Mouse (Mus musculus) heart, embryonic 14.5 days (tissue): Measurements from ENCODE around the gene Bbs9. TPM values are rescaled to one million over a fixed set of nuclear protein-coding genes. Genes with fewer than 3 reads are reported as not detected.

Experiments
- ATAC-seq: fragments of 200-750 bp; cut with Nextera tagmentation; 2 replicates; pipeline ENCODE4 v1.8.0; 2017; ENCODE audit warnings: low read depth, moderate TSS enrichment; ENCODE audit not compliant: insufficient number of reproducible peaks, insufficient read depth, low FRiP score
- H3K27ac ChIP-seq, 2 experiments: fragments of 200-500 bp in 1 of 2; fragments of 300-500 bp in 1 of 2; sonication (generic) in 1 of 2; replicated peaks in 1 of 2; 2 replicates each; pipeline ENCODE4 v1.5.1; 2012 to 2014; ENCODE audit warnings: low read depth in 2 of 2, low read length in 2 of 2, control low read depth in 1 of 2, mild to moderate bottlenecking in 1 of 2, mixed read lengths in 1 of 2; ENCODE audit not compliant: control insufficient read depth in 1 of 2, insufficient read depth in 1 of 2
- H3K27me3 ChIP-seq: fragments of 300-500 bp; sonication (generic); 2 replicates; pipeline ENCODE4 v1.6.1; 2014; ENCODE audit warnings: mild to moderate bottlenecking, low read length, control low read depth; ENCODE audit not compliant: control insufficient read depth, insufficient read depth
- H3K36me3 ChIP-seq: fragments of 300-500 bp; sonication (generic); 2 replicates; pipeline ENCODE4 v1.6.1; 2014; ENCODE audit warnings: mild to moderate bottlenecking, control low read depth, low read length, mixed read lengths; ENCODE audit not compliant: control insufficient read depth, insufficient read depth
- H3K4me1 ChIP-seq, 2 experiments: fragments of 200-500 bp in 1 of 2; fragments of 300-500 bp in 1 of 2; sonication (generic) in 1 of 2; 2 replicates each; pipeline ENCODE4 v1.6.1; 2012 to 2014; ENCODE audit warnings: low read length in 2 of 2, control low read depth in 1 of 2, mixed read lengths in 1 of 2; ENCODE audit not compliant: control insufficient read depth in 2 of 2, insufficient read depth in 2 of 2
- H3K4me2 ChIP-seq: fragments of 300-500 bp; sonication (generic); 2 replicates; pipeline ENCODE4 v1.6.1; 2014; ENCODE audit warnings: mild to moderate bottlenecking, low read length
- H3K4me3 ChIP-seq, 2 experiments: fragments of 200-500 bp in 1 of 2; fragments of 300-500 bp in 1 of 2; sonication (generic) in 1 of 2; 2 replicates each; pipeline ENCODE4 v1.5.1; 2012 to 2014; ENCODE audit warnings: low read length in 2 of 2, mild to moderate bottlenecking in 2 of 2, control low read depth in 1 of 2, low read depth in 1 of 2, moderate library complexity in 1 of 2; ENCODE audit not compliant: control insufficient read depth in 1 of 2, insufficient read depth in 1 of 2
- H3K9ac ChIP-seq: fragments of 300-500 bp; sonication (generic); 2 replicates; pipeline ENCODE4 v1.6.1; 2014; ENCODE audit warnings: mild to moderate bottlenecking, low read length
- H3K9me3 ChIP-seq: fragments of 300-500 bp; sonication (generic); 2 replicates; pipeline ENCODE4 v1.6.1; 2016; ENCODE audit warnings: low read length, control low read depth; ENCODE audit not compliant: control insufficient read depth
- WGBS: fragments of 180-500 bp; shearing (Covaris S2); extraction: QIAGEN DNeasy Blood & Tissue Kit; methylation state at CpG from one replicate; pipeline ENCODE4 v1.1.7; 2014; 5-methylcytosine and 5-hydroxymethylcytosine counted together
- polyA plus RNA-seq: library from polyadenylated mRNA; unstranded; fragments of >200 nt; fragmentation: Nextera tagmentation; extraction: Ambion mirVana; gene quantifications from 2 replicates; pipeline ENCODE4 v1.2.1, GENCODE M21; 2014

Bbs9 gene
- polyA plus RNA-seq, 1 experiment from 2014 or later, result 11.6 TPM

DNA sequence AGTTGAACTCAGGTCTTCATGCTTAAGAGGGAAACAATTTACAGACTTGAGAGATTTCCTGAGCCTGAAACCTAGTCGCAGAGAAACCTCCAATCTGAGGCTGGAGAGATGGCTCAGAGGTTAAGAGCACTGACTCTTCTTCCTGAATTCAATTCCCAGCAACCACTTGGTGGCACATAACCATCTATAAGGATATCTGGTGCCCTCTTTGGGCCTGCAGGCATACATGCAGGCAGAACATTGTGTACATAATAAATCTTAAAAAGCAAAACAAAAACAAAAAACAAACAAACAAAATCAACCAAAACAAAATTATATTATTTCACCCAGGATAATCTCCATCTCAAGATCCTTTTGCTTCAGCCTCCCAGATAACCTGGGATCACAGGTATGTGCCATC is 36.7 kb upstream of the Bbs9 start:
- Histone ChIP-seq H3K27me3 (no peaks in the 10 kb centered on the region), H3K9me3 (no peaks in the 10 kb centered on the region), H3K4me2 (no peak overlapping the region), H3K27ac (no peak overlapping the region), H3K4me3 (no peak overlapping the region), H3K4me1 (no peaks in the 10 kb centered on the region), H3K9ac (no peak overlapping the region), H3K36me3 (no peaks in the 10 kb centered on the region)
- 65% methylated on average over 1 of the region's 1 CpGs for WGBS
- no peak for ATAC-seq

DNA sequence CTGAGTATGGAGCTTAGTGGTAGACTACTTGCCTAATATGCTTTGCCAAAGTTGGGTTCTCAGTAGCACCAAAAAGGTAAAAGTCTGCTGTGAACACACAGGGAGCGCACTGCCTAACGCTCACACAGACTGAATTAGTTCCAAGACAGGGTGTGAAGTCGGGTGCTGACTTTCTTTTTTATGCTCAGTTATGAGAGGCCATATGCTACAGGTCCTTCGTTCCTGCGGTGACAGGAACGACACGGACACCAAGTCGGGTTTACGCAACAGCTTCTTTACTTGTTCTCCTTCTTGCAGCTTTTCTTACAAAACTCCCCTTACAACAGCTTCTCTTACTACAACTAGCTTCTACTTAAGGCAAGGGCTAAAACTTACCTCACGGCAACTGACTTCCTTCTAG is 32.4 kb upstream of the Bbs9 start:
- H3K27me3 ChIP-seq, result no peaks in the 10 kb centered on the region
- ATAC-seq, result no peak

DNA sequence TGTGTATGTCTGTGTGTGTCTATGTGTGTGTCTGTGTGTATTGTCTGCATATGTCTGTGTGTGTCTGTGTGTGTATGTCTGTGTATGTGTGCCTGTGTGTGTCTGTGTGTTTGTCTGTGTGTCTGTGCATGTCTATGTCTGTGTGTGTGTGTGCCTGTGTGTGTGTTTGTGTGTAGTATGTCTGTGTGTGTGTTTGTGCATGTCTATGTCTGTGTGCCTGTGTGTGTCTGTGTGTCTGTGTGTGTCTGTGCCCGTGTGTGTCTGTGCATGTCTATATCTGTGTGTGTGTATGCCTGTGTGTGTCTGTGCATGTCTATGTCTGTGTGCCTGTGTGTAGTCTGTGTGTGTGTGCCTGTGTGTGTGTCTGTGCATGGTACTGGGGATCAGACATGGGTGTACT is 30.4 kb upstream of the Bbs9 start:
- Histone ChIP-seq H3K36me3 (peaks cover 38% of the 10 kb centered on the region), H3K27me3 (no peaks in the 10 kb centered on the region), H3K4me3 (no peak overlapping the region), H3K9ac (no peak overlapping the region), H3K9me3 (no peaks in the 10 kb centered on the region), H3K27ac (no peak overlapping the region), H3K4me2 (no peak overlapping the region), H3K4me1 (no peaks in the 10 kb centered on the region)
- no peak for ATAC-seq
- WGBS, result 81% methylated on average over 1 of the region's 1 CpGs

More for the DNA sequence above, 32.4 kb upstream of the Bbs9 start:
- H3K4me1 ChIP-seq, result no peaks in the 10 kb centered on the region
- no peaks in the 10 kb centered on the region for H3K9me3 ChIP-seq
- H3K4me2 ChIP-seq, result no peak overlapping the region
- no peak overlapping the region for H3K27ac ChIP-seq
- H3K4me3 ChIP-seq, result no peak overlapping the region
- H3K36me3 ChIP-seq, result peaks cover 19% of the 10 kb centered on the region
- 87% methylated on average over 10 of the region's 10 CpGs for WGBS
- H3K9ac ChIP-seq, result no peak overlapping the region

DNA sequence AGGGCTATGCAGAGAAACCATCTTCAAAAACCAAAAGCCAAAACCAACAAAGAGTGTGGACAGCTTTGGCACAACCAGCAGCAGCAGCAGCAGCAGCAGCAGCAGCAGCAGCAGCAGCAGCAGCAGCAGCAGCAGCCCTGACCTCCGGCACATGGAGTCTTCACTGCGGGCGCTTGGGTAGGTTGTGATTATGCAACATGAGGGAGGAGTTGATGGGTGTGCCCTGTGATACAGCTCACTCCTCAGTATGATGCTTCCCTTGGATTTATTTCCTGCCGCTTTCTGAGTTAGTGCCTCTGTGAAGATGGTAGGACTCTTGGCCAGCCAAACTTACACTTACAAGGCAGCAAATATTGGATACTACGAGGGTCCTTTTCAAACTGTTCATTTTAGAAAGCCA is 28.3 kb upstream of the Bbs9 start:
- Histone ChIP-seq H3K4me2 (no peak overlapping the region), H3K27me3 (no peaks in the 10 kb centered on the region), H3K4me3 (no peak overlapping the region), H3K27ac (no peak overlapping the region), H3K36me3 (peaks cover 59% of the 10 kb centered on the region), H3K9me3 (no peaks in the 10 kb centered on the region), H3K4me1 (no peaks in the 10 kb centered on the region), H3K9ac (no peak overlapping the region)
- WGBS, result 92% methylated on average over 5 of the region's 5 CpGs
- no peak for ATAC-seq

DNA sequence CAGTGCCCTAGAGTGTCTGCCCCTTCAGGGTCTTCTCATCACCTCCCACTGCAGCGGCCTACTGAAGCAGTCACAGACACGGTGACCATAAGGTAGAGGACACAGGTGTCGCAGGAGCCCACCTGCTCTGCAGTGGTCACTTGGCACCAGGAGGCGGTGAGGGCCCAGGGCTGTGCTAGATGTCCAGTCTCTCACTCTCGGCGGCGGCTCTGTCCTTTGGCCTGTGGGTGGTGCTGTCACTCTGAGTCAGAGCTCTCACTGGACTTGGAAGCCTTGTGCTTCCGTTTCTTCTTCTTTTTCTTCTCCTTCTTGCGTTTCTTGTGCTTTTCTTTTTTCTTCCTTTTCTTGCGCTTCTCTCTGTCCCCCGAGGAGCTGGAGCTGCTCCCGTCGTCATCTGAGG is 27.1 kb upstream of the Bbs9 start:
- Histone ChIP-seq H3K4me2 (no peak overlapping the region), H3K4me3 (no peak overlapping the region), H3K9ac (no peak overlapping the region), H3K9me3 (no peaks in the 10 kb centered on the region), H3K27ac (no peak overlapping the region), H3K27me3 (no peaks in the 10 kb centered on the region), H3K4me1 (no peaks in the 10 kb centered on the region), H3K36me3 (peaks cover 71% of the 10 kb centered on the region)
- no peak for ATAC-seq
- WGBS, result 84% methylated on average over 13 of the region's 13 CpGs

DNA sequence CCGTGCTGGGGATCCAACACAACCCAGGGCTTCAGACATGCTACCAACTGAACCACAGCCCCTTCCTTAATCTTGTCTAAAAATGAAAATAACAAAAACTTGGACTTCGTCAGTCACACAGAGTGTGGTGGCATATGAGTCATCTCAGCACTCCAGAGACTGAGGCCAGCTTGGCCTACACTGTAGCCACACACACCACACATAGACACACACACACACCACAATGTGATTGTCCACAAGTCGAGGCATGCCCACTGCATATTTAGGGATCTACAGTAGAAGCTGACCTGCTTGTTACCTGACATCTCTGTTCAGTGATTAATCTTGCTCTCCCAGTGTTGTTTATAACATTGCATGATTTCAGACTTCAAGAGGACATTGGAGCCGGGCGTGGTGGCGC is 26.3 kb upstream of the Bbs9 start:
- no peak overlapping the region for H3K4me2 ChIP-seq
- H3K36me3 ChIP-seq, result peaks cover 79% of the 10 kb centered on the region
- no peak for ATAC-seq
- H3K27me3 ChIP-seq, result no peaks in the 10 kb centered on the region
- no peak overlapping the region for H3K4me3 ChIP-seq
- H3K4me1 ChIP-seq, result no peaks in the 10 kb centered on the region
- H3K27ac ChIP-seq, result no peak overlapping the region
- no peak overlapping the region for H3K9ac ChIP-seq
- WGBS, result 87% methylated on average over 6 of the region's 6 CpGs
- no peaks in the 10 kb centered on the region for H3K9me3 ChIP-seq

DNA sequence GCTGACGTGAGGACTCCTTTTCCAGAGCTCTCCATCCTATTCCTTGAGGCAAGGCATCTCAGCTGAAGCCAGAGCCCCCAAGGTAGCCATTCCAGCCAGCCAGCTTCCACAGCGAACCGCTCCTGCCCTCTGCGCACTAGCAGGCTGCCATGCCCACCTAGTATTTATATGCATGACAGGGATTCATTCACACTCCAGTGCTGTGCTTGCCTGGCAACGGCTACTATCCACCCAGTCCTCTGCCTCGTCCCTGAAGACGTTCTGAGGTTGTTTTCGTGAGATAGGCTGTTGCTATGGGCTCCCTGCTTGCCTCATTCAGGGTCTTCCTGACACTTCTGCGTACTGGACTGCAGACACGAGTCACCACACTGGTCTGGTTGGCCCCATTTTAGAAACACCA is 22.8 kb upstream of the Bbs9 start:
- WGBS, result 76% methylated on average over 10 of the region's 10 CpGs
- Histone ChIP-seq H3K27ac (no peak overlapping the region), H3K9ac (no peak overlapping the region), H3K4me3 (no peak overlapping the region), H3K4me2 (no peak overlapping the region), H3K9me3 (no peaks in the 10 kb centered on the region), H3K4me1 (no peaks in the 10 kb centered on the region), H3K27me3 (no peaks in the 10 kb centered on the region), H3K36me3 (peaks cover 99% of the 10 kb centered on the region)
- ATAC-seq, result no peak

DNA sequence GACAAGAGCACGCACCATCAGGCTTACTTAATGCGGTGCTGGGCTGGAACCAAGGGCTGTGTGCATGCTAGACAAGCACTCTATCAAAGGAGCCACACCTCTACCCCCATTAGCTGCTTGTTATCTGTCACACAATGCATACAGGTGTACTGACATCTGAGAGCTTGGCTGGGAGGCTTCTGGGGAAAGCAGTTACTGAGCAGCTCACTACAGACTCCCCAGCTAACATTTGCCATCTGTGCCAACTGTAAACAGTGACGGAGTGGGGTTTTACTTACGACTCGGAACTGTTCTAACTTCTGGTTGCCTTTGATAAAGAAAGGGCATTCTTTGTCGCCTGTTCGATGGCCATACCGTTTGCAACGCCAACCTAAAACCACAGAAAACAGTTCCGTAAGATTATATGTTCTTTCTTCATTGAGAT is 22.0 kb upstream of the Bbs9 start:
- Histone ChIP-seq H3K27me3 (no peaks in the 10 kb centered on the region), H3K4me2 (no peak overlapping the region), H3K36me3 (peaks cover 94% of the 10 kb centered on the region), H3K9me3 (no peaks in the 10 kb centered on the region), H3K27ac (no peak overlapping the region), H3K9ac (no peak overlapping the region), H3K4me1 (no peaks in the 10 kb centered on the region), H3K4me3 (no peak overlapping the region)
- no peak for ATAC-seq
- WGBS, result 94% methylated on average over 10 of the region's 10 CpGs
